Mouse (Mus musculus) G1E-ER4 (cell line): ENCODE results near the gene Nadk2. TPM values are rescaled to one million over a fixed set of nuclear protein-coding genes. Genes with fewer than 3 reads are reported as not detected.

Experiments
- GATA1 ChIP-seq: IDR thresholded peaks from one replicate; pipeline ENCODE4 v1.8.0; 2012; ENCODE audit warnings: low read length, inconsistent platforms
- polyA plus RNA-seq: library from polyadenylated mRNA; stranded (reverse); fragments of >175 nt; gene quantifications from 2 replicates; pipeline ENCODE4 v1.2.3, GENCODE M21; 2012

The Nadk2 gene
- polyA plus RNA-seq, 1 experiment = 158 TPM

- no peak for TF ChIP-seq GATA1
Measured at GRCm38 (mm10) chr15:9110526-9111347, 39.7 kb downstream of the Nadk2 start.

DNA sequence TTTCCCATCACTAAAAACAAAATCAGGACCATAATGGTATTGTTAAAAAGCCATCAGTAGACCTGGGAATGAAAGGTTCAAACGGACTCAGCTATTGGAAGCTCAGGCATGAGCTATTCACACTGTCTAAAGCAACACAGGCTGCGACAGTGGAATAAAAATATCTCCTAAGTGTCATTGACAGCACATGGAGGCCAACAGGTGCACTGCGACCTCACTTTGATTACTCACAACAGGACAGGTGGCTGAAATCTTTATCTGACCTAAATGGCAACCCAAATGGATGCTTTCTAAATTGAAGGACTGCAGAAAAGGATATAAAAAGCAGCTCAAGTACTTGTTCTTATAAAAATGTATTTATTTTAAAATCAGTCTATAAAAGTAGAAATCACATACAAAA, 40.6 kb downstream of the Nadk2 start:
- TF ChIP-seq GATA1 = no peak

GRCm38 (mm10) chr15:9113556-9113955, 42.5 kb downstream of the Nadk2 start:
- no peak for TF ChIP-seq GATA1

DNA sequence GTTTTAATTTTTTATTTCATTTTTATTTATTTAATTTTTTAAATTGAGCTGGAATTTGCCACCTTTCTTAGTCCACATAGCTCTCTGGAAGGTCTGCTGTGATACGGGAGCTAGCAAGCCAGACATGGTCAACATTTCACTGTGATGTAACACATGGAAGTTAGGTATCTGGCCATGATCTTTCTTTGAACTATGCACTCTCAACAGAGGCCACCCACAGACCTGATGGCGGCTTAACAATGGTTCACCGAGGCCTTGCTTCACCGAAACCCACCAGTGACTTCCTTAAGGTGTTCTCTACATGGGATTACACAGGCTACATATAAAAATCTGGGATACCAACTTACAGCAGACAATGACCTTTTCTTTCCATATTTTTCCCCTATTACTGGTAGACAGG, 43.1 kb downstream of the Nadk2 start:
- TF ChIP-seq GATA1 = no peak

DNA sequence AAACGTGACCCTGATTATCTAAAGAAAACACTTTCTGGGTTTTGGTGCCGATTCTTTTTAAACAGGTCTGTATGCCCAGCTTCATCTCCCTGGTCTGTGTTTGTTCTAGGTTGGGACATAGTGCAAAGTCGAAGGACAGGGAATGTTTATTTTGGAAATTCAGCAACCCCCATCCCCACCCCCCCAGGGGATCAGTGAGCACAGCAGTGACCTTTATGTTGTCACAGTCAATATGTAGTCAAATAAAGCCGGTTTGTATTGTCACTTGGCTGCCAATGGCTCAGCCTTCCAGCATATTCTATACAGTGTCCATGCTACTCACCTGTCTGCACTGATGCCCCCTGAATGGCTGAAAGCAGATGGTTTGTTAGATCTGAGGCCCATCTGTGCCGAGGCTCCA, 43.5 kb downstream of the Nadk2 start:
- no peak for TF ChIP-seq GATA1

DNA sequence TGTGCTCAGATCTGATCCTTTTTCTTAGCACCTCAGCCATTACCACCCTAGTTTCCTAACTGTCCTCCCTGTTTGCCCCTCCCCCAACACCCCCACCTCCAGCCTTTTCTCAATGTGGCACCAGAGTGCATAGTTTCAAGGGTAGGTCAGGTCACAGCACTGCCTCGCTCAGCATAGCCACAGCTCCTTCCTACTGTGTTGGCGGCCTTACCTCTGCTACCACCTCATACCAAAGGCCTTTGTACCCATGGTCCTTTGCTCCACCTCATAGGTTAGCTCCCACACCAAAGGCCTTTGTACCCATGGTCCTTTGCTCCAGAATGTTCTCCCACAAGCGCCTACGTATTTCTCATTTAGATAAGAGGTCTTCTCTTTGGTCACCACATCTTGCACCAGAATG, 47.8 kb downstream of the Nadk2 start:
- no peak for TF ChIP-seq GATA1

DNA sequence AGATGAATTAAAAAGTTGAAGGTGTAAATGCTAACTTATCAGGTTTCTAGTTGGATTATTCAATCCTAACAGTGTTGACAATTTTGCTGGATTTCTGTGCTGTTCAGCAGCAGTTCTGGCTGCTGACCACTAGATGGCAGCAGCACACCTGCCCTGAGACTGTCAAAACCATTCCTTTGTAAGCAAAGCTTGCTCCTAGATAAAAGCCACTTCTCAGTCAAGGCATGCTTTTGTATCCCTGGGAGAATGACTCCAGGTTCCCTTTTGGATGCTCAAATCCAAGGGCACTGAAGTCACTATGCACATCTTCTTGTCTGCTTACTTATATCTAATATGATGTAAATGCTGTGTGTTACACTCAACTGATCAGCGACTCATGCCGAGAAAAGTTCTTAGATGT, 49.0 kb downstream of the Nadk2 start:
- TF ChIP-seq GATA1 = no peak

DNA sequence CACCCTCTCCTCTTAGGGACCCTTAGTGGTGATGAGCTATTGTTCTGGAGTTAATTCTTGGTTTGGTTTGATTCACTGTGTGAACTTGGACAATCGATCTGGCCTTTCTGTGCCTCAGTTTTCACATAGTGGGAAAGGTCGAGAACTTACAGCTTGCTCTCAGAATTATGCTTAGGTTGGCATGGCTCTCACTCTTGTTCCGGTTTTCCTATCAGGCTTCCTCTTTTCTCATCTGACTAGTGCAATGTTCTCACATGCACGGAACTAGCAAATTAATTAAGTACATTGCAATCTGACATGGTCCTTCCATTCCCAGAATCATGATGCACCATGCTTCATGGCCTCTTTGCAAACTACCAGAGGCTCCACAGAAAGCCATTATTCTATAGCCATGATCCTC, 51.9 kb downstream of the Nadk2 start:
- TF ChIP-seq GATA1 = no peak

DNA sequence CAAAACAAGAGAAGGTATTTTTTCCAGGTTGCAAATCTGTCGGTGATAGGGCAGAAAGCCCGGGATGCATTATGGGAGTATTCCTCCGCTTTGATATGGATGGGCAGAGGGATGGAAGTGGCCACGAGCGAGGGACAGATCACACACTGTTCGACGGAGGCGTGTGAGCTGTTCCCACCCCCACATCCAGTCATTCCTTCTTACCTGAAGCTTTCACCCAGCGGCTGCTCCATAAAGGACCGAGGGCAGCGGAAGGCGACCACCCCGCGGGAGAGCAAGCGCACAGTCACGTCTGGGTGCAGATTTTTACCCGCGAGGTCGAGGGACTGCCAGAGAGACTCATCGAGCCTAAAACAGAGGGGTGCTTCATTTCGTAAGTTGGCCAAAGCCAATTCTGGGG, 53.8 kb downstream of the Nadk2 start:
- TF ChIP-seq GATA1 = no peak

DNA sequence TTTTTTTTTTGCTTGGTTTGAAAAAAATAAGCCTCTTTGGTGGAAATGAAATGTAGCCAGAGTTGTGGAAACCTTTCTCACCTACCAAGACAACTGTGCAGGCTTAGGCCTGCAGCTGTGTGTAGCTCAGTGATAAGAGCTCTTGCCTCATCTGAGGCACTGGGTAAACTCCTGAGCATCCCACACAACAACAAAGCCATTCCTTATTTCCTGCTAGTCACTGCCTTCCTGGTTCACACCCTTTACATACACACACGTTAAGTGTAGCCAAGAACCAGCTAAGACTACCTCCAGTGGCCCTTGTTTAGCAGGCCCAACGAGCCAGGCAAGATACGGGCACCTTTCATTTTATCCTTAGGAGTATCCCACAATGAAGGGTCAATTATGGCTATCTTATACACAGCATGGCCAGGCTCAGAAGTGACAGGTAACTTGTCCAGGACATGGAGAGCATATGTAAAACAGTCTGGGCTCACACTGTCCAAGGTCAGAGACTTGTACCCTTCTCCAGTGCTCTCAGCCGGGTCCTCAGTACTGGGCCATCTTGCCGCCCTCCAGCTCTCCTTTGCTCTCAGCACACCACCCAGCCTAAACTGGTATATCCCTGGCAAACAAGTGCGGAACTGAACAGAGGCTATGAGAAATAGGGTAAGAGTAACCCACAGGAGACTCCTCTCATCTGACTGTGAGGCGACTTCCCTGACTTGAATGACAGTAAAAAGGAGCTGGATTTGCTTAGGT, 56.2 kb downstream of the Nadk2 start:
- no peak for TF ChIP-seq GATA1

DNA sequence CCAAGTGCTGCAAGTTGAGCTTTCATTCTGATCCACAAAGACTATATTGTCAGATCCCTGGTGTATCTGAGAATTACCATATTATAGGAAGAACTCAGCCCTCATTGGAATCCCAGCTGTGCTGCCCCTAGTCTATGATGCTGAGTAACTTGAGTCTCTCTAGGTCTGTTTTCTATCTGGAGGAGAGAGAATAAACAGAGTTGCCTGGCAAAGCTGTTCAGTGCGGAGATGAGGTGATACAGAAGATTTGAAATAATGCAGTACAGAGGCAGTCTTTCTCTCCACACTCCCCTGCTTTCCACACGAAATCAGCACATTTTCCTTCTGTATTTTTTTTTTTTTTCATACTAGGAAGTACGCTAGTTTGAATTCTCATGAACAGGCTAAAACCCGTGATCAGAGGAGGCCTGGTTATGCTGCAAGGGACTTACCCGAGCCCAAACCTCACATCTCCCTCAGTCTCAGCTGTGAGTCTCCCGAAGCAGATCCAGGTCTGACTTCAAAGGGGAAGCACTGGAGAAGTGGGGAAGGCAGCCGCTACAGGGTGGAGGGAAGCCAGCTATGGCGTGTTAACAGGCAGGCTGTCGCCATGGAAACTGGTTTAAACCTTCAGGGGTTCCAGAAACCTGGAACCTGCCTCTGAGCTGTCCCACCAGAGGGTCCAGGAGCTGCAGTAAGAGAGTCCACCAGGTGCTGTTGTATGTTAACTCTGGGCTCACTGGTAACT, 59.9 kb downstream of the Nadk2 start:
- TF ChIP-seq GATA1 = no peak

- TF ChIP-seq GATA1 = no peak
Measured at GRCm38 (mm10) chr15:9131499-9131888, 60.4 kb downstream of the Nadk2 start.

DNA sequence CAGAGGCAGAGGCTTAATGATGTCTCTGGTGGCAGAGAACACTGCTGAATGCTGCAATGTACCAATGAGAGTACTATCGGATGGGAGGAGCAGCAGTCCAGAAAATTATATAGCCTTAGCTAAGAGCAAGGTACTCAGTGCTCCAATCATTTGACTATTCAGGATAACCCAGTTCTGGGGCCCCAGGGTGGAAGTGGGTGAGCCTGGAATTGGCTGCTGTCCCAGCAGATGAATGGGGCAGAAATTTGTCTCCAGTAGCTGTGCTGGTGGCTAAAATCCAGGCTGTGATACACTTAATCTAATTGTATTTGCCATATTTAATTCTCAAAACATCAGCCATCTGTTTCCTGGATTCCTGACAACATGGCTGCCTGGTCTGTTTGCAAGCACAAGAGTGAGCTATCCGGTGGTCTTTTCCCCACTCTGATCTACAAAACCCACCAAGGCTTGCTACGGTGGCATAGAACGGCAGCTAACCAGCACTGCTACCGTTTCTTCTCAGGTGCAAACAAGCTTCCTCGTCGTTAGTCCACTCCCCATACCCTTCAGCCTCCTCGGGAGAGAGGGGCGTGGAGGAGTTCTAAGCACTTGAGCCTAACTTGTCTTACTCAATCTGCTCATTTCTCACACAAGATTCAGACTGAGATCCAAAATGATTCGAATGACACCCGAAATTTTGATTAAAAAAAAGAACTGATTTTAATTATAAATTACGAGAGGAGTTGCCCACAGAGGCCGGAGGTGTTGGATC, 61.8 kb downstream of the Nadk2 start:
- TF ChIP-seq GATA1 = no peak

DNA sequence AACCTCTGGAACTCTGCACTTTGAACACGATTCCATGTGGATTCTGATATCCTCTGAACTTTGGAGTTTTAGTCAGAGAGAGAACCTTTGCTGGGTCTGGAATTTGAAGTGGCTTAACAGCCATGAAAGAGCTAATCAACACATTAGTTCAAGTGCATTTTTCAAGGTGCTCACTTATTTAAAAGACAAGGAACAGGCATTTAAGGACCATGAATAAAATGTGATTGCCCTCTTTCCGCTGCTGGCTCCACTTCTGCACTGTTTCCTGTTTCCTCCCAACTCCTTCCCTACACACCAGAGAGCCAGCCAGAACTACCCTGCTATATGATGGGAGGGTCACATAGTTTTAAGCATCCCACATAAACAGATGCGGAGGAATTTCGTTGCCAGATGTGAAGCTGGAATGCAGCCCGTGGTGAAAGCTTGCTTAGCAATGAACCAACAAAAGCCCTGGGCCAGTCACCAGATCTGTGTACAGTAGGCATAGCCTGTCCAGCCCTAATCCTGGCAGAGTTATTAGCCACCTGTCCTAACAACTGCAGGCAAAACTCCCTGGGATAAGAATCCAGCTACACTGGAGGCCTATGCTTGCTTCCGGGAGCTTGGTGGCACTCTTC, 63.9 kb downstream of the Nadk2 start:
- no peak for TF ChIP-seq GATA1

GRCm38 (mm10) chr15:9139447-9139846, 68.4 kb downstream of the Nadk2 start:
- TF ChIP-seq GATA1 = no peak
